Mouse (Mus musculus) kidney, adult 11 months (tissue): ENCODE data around the gene Tspan33.
"Not testable (repeated sequence)": the region's sequence is repeated elsewhere in the genome, so short reads cannot be mapped to it uniquely, and the experiment has no call there.

Source experiments
- DNase-seq: peaks from one replicate; pipeline ENCODE4 v3.0.0; 2022

Tspan33 gene

GRCm38 (mm10) chr6:29756476-29756875, 62.5 kb downstream of the Tspan33 start:
- no peak for DNase-seq

DNA sequence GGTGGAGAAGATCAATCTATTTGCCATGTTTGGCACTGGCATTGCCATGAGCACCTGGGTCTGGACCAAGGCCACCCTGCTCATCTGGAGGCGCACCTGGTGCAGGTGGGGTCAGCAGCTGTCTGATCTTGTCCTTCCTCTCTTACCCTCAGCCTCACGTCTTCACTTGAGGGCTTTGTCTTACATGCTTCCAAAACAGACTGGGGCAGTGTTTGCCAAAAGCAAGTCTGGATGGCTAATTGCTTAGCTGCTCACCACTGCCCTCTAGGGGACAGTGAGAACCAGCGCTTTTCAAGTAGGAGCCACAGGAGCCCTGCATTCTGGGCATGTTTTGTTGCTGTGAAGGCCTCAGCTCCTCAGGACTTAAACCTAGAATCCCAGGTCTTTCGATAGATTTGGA, 64.4 kb downstream of the Tspan33 start:
- peak; percentile 55 for DNase-seq

DNA sequence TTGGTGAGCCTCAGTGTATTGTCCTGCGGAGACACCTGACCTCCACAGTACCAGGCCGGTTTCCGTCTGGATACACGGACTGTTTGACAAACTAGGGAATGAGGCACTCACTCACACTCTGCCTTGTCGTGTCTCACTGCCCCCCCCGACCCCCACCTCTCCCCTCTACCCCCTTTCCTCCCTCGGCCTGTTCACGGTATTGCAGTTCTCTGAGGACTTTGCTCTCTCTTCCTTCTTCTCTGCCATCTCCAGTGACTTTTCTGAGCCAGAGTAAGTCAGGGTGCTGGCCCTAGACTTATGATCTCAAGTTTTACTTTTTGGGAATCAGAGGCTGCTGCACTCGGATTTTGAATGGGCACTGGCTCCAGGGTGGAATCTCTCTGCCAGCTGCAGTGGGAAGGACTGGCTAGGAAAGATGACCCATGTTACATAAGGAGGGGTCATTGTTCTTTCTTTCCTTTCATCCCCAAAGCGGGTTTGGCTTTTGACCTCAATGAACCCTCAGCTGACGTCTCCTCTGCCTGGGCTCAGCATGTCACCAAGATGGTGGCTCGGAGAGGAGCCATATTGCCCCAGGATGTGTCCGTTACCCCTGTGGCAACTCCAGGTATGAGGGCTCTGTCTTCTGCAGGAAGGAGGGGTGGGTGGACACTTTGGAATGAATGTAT, 65.1 kb downstream of the Tspan33 start:
- peak; percentile 34 for DNase-seq

GRCm38 (mm10) chr6:29760397-29760796, 66.4 kb downstream of the Tspan33 start:
- DNase-seq: not testable (repeated sequence)

DNA sequence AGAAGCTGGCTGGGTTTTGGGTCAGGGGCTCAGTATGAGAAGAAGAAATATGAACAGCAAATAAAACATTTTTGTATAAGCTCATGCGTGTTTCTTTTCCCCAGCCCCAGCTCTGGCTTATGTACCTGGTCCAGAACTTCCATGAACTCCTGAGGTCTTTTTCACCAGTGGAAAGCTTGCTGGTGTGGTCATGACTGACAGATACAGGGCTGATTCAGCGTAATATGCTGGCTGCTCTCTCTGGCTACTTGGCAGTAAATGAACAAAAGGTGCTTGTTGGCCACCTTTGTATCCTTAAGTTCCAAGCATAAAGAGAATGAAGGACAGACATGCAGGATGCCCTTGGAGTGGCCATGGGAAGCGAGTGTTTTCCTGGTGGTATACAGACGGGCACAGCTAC, 67.3 kb downstream of the Tspan33 start:
- no peak for DNase-seq

GRCm38 (mm10) chr6:29762524-29762923, 68.5 kb downstream of the Tspan33 start:
- DNase-seq: peak; percentile 61

DNA sequence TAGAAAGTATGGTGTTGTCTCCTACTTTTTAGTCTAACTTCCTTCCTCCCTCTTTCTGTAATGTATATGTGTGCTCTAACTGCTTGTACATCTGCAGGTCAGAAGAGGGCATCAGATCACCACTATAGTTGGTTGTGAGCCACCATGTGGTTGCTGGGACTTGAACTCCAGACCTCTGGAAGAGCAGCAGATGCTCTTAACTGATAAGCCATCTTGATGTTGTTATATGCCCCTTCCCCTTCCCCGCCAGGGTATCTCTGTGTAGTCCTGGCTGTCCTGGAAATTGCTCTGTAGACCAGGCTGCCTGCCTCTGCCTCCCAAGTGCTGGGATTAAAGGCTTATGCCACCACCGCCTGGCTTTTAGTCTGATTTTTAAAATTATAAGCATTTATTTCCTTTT, 72.9 kb downstream of the Tspan33 start:
- no peak for DNase-seq
